Mouse (Mus musculus) adrenal gland, adult 8-10 months (tissue): ENCODE data around the gene Hnf4a. TPM values are rescaled to one million over a fixed set of nuclear protein-coding genes. Genes with fewer than 3 reads are reported as not detected.

Source experiments
- DNase-seq: peaks from one replicate; pipeline ENCODE4 v3.0.0; 2022
- total RNA-seq, 4 experiments: library from RNA; stranded (reverse); gene quantifications; 2 replicates each; pipeline ENCODE4 v1.2.4; 2022

Hnf4a gene
- total RNA-seq, 4 experiments from 2014 or later: 0.06 to 0.16 TPM; not detected in 2

- no peak for DNase-seq
Measured at GRCm38 (mm10) chr2:163491351-163491750, 15.3 kb upstream of the Hnf4a start.

- no peak for DNase-seq
Measured at GRCm38 (mm10) chr2:163492018-163492417, 14.6 kb upstream of the Hnf4a start, which contains the start of gene R3hdml. Gene R3hdml, plus strand, starts transcription at chr2:163492318.

GRCm38 (mm10) chr2:163493031-163493430 is 13.6 kb upstream of the Hnf4a start:
- no peak for DNase-seq

- DNase-seq: no peak
Measured at GRCm38 (mm10) chr2:163493976-163494375, 12.6 kb upstream of the Hnf4a start.

GRCm38 (mm10) chr2:163494456-163494855 is 12.2 kb upstream of the Hnf4a start:
- no peak for DNase-seq

- DNase-seq: no peak
Measured at GRCm38 (mm10) chr2:163502219-163502618, 4.4 kb upstream of the Hnf4a start.

- no peak for DNase-seq
Measured at GRCm38 (mm10) chr2:163503191-163503590, 3.4 kb upstream of the Hnf4a start.

GRCm38 (mm10) chr2:163525761-163526243 is 19.2 kb downstream of the Hnf4a start:
- DNase-seq: no peak

- no peak for DNase-seq
Measured at GRCm38 (mm10) chr2:163527497-163527896, 20.9 kb downstream of the Hnf4a start.

- DNase-seq: no peak
Measured at GRCm38 (mm10) chr2:163530418-163530817, 23.8 kb downstream of the Hnf4a start.

GRCm38 (mm10) chr2:163531917-163532316 is 25.3 kb downstream of the Hnf4a start:
- peak; percentile 57 for DNase-seq

- DNase-seq: no peak
Measured at GRCm38 (mm10) chr2:163533226-163533625, 26.6 kb downstream of the Hnf4a start.

GRCm38 (mm10) chr2:163534958-163535524 is 28.4 kb downstream of the Hnf4a start:
- peak; percentile 73 for DNase-seq

GRCm38 (mm10) chr2:163537443-163537842 is 30.8 kb downstream of the Hnf4a start:
- DNase-seq: no peak

GRCm38 (mm10) chr2:163538410-163538809 is 31.8 kb downstream of the Hnf4a start:
- no peak for DNase-seq

- DNase-seq: no peak
Measured at GRCm38 (mm10) chr2:163539321-163540040, 32.9 kb downstream of the Hnf4a start.

- no peak for DNase-seq
Measured at GRCm38 (mm10) chr2:163540231-163541117, 33.9 kb downstream of the Hnf4a start.

GRCm38 (mm10) chr2:163541568-163542182 is 35.1 kb downstream of the Hnf4a start:
- no peak for DNase-seq

GRCm38 (mm10) chr2:163542674-163543073 is 36.1 kb downstream of the Hnf4a start:
- DNase-seq: no peak

GRCm38 (mm10) chr2:163546623-163547318 is 40.2 kb downstream of the Hnf4a start:
- no peak for DNase-seq

GRCm38 (mm10) chr2:163548822-163549221 is 42.2 kb downstream of the Hnf4a start:
- DNase-seq: no peak

- DNase-seq: no peak
Measured at GRCm38 (mm10) chr2:163549786-163550185, 43.2 kb downstream of the Hnf4a start.
